Mouse (Mus musculus): ENCODE results near the gene Bhmt. TPM values are rescaled to one million over a fixed set of nuclear protein-coding genes. Genes with fewer than 3 reads are reported as not detected.
"Not testable (repeated sequence)": the region's sequence is repeated elsewhere in the genome, so short reads cannot be mapped to it uniquely, and the experiment has no call there.

Gene Bhmt
- polyA plus RNA-seq, 1 experiment, result not detected

DNA sequence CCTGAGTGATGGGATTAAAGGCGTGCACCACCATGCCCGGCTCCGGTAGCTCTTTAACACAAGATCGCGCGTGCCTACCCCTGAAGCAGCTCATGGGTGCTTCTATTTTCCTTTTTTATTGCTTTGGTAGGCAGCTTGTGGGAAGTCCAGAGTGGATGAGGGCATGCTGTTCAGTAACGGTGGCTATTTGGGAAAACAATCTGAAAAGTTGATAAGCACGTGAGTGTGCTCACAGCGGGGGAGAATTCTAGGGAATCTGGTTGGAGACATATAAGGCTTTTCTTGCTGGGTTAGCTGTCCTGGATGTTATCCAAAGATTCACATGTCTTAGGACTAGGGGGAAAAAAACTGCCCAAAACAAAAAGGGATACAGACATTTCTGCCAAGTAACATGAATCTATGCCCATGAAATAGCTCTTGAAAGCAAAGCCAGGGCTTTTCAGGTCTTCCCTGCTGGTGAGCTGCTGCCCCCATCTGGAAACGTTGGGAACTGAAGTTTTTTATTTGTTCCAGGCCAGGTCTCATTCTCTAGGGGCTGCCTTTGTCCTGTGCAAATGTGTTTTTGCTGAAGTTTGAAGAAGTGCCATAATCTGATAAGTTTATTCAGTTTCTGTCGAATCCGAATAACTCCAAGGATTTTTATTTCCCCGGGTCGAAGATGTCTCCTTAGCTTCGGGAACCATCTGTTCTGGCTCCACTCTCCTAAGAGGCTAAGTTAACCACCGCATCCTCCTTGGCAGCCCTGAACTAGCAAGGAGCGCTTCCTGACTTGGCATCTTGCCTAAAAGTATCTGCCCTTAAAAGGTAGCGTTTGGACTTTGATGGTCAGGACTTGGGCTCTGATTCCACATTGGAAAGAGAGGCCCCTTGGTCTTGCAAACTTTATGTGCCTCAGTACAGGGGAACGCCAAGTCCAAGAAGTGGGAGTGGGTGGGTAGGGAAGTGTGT, 24.8 kb downstream of the Bhmt start:
- Histone ChIP-seq H3K27me3 (replicated peaks) (peaks cover 4% of the 10 kb centered on the region), H3K4me3 (replicated peaks) (no peak overlapping the region), H3K36me3 (replicated peaks; ENCODE audit: low read length) (no peaks in the 10 kb centered on the region), H3K9me3 (no peaks in the 10 kb centered on the region; the same call in 1 of the 2 replicates), H3K4me1 (peaks cover 4% of the 10 kb centered on the region)
- no peak for TF ChIP-seq FLI1 (IDR thresholded peaks at IDR 0.05; ENCODE audit: low read length)
- no peak for TF ChIP-seq GATA1 (IDR thresholded peaks at IDR 0.05; ENCODE audit: borderline replicate concordance, low read length)

DNA sequence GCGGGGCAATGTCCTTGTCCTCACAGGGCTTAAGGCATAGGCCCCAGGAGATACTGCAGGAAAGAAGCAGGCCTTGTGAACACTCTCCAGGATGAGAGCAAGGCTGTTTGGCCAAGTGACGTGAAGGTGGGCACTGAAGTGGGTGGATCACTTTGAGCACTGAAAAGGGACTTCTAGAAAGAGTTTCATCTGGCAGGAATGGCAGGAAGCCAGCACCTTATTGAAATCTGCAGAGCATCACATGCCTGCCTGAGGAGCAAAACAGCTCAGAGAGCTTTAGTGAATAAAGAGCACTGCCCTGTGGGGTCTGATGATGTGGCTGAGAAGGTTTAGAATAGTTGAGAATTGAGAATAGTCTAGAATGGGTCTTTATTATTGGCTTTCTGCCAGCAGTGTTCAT, 29.3 kb downstream of the Bhmt start:
- Histone ChIP-seq H3K4me1 (no peaks in the 10 kb centered on the region), H3K4me3 (replicated peaks) (no peak overlapping the region), H3K36me3 (replicated peaks; ENCODE audit: low read length) (no peaks in the 10 kb centered on the region), H3K9me3 (no peaks in the 10 kb centered on the region), H3K27me3 (replicated peaks) (peaks cover 5% of the 10 kb centered on the region)
- TF ChIP-seq GATA1 (IDR thresholded peaks at IDR 0.05; ENCODE audit: borderline replicate concordance, low read length) (no peak), FLI1 (IDR thresholded peaks at IDR 0.05; ENCODE audit: low read length) (no peak)

DNA sequence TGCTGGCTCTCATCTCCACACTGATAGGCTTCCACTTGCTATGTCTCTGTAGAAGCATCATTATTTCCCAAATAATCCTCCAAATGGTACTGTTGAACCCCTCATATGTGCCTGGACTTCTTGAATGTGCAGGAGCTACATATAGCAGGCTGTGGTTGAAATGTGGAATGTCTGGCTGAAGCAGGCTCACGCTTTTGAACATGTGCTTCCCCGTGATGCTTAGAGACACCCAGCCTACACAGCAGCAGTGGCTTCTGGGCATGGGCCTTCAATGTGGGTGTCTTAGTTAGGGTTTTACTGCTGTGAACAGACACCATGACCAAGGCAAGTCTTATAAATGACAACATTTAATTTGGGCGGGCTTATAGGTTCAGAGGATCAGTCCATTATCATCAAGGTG, 30.1 kb downstream of the Bhmt start:
- H3K4me1 ChIP-seq, result no peaks in the 10 kb centered on the region
- no peak for TF ChIP-seq GATA1 (IDR thresholded peaks at IDR 0.05; ENCODE audit: borderline replicate concordance, low read length)
- no peak for TF ChIP-seq FLI1 (IDR thresholded peaks at IDR 0.05; ENCODE audit: low read length)
- H3K27me3 ChIP-seq (replicated peaks), result peaks cover 5% of the 10 kb centered on the region
- no peak overlapping the region for H3K4me3 ChIP-seq (replicated peaks)
- H3K9me3 ChIP-seq, result no peaks in the 10 kb centered on the region
- H3K36me3 ChIP-seq (replicated peaks; ENCODE audit: low read length), result no peaks in the 10 kb centered on the region

DNA sequence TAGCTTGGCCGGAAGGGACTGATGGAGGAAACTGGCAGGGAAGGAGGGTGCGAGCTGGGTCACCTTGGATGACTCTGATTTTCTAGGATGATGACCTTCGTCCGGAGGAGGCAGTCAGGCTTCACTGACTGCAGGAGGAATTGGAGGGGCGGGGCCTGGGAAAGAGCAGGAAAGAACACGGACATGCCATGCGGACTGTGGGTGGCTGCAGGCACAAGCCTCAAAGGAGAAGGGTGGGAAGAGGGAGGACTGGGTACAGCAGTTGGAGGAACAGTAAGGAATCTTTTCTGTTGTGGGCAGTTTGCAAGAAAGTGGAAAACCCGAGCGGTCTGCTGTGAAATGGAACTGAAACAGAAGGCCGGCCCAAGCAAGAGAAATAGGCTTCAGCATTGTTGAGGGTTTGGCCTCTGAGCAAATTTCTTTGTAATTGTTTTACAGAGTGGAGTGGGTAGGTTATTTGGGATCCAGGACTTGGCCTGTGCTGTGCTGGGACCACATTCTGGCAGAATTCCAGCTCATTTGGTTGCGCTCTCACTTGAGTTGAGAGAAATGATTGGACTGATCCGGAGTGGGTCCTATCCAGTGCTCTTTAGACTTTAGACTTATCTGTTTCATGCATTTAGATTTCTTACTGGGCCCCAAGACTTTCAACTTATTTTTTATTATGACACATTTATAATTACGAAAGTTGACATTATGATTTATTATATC, 30.7 kb downstream of the Bhmt start:
- H3K27me3 ChIP-seq (replicated peaks), result peaks cover 5% of the 10 kb centered on the region
- H3K36me3 ChIP-seq (replicated peaks; ENCODE audit: low read length), result no peaks in the 10 kb centered on the region
- no peak overlapping the region for H3K4me3 ChIP-seq (replicated peaks)
- no peaks in the 10 kb centered on the region for H3K4me1 ChIP-seq
- H3K9me3 ChIP-seq, result no peaks in the 10 kb centered on the region
- TF ChIP-seq FLI1 (IDR thresholded peaks at IDR 0.05; ENCODE audit: low read length), result no peak
- TF ChIP-seq GATA1 (IDR thresholded peaks at IDR 0.05; ENCODE audit: borderline replicate concordance, low read length), result no peak

DNA sequence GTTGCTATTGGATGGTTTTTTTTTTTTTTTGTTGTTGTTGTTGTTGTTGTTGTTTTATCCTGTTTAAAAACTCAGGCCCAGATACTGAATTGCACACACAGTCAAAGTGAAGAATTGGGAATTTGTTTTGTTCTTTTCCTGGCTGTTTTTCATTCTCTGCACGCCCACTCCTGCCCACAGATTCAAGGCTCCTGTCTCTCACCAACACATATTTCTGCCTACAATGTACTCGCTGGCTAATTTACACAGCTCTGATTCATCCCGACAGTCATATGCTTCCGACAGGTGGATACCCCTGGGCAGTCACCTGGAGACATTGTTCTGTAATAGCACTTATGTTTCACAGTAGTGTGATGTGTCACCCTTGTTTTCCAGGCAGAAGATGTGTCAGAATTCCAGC, 33.1 kb downstream of the Bhmt start:
- Histone ChIP-seq H3K36me3 (replicated peaks; ENCODE audit: low read length) (no peaks in the 10 kb centered on the region), H3K4me1 (no peaks in the 10 kb centered on the region), H3K4me3 (replicated peaks) (no peak overlapping the region), H3K9me3 (peaks cover 8% of the 10 kb centered on the region; the same call in 1 of the 2 replicates), H3K27me3 (replicated peaks) (peaks cover 4% of the 10 kb centered on the region)
- no peak for TF ChIP-seq FLI1 (IDR thresholded peaks at IDR 0.05; ENCODE audit: low read length)
- TF ChIP-seq GATA1 (IDR thresholded peaks at IDR 0.05; ENCODE audit: borderline replicate concordance, low read length), result no peak

DNA sequence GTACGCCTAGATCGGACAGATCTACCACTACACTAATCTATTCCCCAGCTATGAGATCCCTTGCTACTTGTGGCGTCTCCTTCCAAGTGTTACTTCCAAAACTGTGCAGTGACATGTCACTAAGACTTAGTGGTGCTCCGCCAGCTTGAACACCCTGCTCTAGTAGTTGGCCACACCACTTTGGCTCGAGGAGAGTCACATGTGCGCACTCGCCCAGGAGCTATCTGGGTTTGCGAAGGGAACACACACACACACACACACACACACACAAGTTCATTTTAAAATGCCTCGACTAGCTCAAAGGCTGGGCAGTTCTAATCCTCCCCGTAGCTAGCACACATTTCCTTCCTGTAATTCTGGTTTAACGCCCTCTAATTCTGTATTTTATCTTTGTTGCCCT, 36.2 kb downstream of the Bhmt start:
- H3K36me3 ChIP-seq (replicated peaks; ENCODE audit: low read length), result no peaks in the 10 kb centered on the region
- no peak overlapping the region for H3K4me3 ChIP-seq (replicated peaks)
- H3K9me3 ChIP-seq, result peaks cover 12% of the 10 kb centered on the region; the same call in 1 of the 2 replicates
- TF ChIP-seq GATA1 (IDR thresholded peaks at IDR 0.05; ENCODE audit: borderline replicate concordance, low read length) (no peak), FLI1 (IDR thresholded peaks at IDR 0.05; ENCODE audit: low read length) (no peak)
- peaks cover 1% of the 10 kb centered on the region for H3K27me3 ChIP-seq (replicated peaks)
- no peaks in the 10 kb centered on the region for H3K4me1 ChIP-seq

DNA sequence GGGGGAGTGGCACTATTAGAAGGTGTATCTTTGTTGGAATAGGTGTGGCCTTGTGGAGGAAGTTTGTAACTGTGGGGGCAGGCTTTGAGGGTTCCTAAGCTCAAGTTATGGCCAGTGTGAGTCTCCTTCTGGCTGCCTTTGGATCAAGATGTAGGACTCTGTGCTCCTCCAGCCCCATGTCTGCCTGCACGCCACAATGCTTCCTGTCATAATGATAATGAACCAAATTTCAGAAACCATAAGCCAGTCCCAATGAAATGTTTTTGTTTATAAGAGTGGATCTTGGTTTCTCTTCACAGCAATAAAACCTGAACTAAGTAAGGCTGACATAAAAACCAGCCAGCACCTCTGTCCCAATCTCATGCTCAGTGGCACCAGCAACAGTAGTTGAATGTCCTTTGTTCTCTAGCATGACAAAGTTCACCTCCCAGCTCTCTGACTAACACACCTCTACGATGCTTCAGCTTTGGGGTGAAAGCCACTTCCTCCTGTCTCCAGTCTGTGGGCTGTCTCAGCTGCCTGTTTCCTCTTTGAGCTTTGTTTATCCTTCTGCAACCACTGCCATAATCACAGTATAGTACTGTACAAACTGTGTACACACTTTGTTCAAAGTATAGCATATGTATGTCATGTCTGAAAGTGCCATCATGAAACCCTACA, 44.6 kb downstream of the Bhmt start:
- Histone ChIP-seq H3K27me3 (replicated peaks) (no peaks in the 10 kb centered on the region), H3K9me3 (0 out of 2 replicates have a peak, but pooled peaks cover 4% of the 10 kb centered on the region)
- no peak for TF ChIP-seq FLI1 (IDR thresholded peaks at IDR 0.05; ENCODE audit: low read length)
- TF ChIP-seq GATA1 (IDR thresholded peaks at IDR 0.05; ENCODE audit: borderline replicate concordance, low read length), result no peak

GRCm38 (mm10) chr13:93582526-93582925, 55.2 kb downstream of the Bhmt start:
- H3K4me3 ChIP-seq (replicated peaks); H3K36me3 ChIP-seq (replicated peaks; ENCODE audit: low read length); H3K4me1 ChIP-seq; H3K27me3 ChIP-seq (replicated peaks): not testable (repeated sequence)
- peaks cover 41% of the 10 kb centered on the region for H3K9me3 ChIP-seq

More for the DNA sequence above, 44.6 kb downstream of the Bhmt start:
- H3K4me3 ChIP-seq (replicated peaks), result no peak overlapping the region
- H3K36me3 ChIP-seq (replicated peaks; ENCODE audit: low read length), result no peaks in the 10 kb centered on the region
- H3K4me1 ChIP-seq, result peaks cover 7% of the 10 kb centered on the region

DNA sequence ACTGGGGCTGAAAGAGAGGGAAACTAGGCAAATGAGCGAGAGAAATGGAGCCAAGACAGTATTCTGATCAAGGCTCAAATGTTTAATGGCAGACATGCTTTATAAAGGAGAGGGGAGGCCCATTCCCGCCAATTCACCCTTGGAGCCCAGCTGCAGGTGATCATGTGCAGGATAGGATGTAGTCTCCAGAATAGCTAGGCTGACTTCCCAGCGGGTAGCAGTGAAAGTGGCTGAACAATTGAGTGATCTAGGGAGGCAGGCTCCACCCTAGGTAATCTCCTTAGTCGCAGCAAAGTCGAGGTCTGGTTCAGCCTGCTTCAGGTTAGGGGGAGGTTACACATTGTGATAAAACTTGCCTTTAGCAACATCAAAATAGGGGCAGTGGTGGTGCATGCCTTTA, 57.3 kb downstream of the Bhmt start:
- H3K4me1 ChIP-seq, result no peaks in the 10 kb centered on the region
- peaks cover 42% of the 10 kb centered on the region for H3K9me3 ChIP-seq
- H3K4me3 ChIP-seq (replicated peaks), result no peak overlapping the region
- no peaks in the 10 kb centered on the region for H3K27me3 ChIP-seq (replicated peaks)
- no peak for TF ChIP-seq GATA1 (IDR thresholded peaks at IDR 0.05; ENCODE audit: borderline replicate concordance, low read length)
- no peak for TF ChIP-seq FLI1 (IDR thresholded peaks at IDR 0.05; ENCODE audit: low read length)
- H3K36me3 ChIP-seq (replicated peaks; ENCODE audit: low read length), result no peaks in the 10 kb centered on the region
